Mouse (Mus musculus) midbrain, embryonic 15.5 days (tissue): ENCODE results near the gene Il10. TPM values are rescaled to one million over a fixed set of nuclear protein-coding genes. Genes with fewer than 3 reads are reported as not detected.

Experiments
- ATAC-seq: fragments of 200-750 bp; cut with Nextera tagmentation; replicated peaks from 2 replicates; pipeline ENCODE4 v1.8.0; 2017; ENCODE audit warnings: moderate TSS enrichment
- H3K27ac ChIP-seq: fragments of 300-500 bp; sonication (generic); 2 replicates; pipeline ENCODE4 v1.5.1; 2015; ENCODE audit warnings: mild to moderate bottlenecking, inconsistent platforms
- H3K27me3 ChIP-seq: fragments of 300-500 bp; sonication (generic); replicated peaks from 2 replicates; pipeline ENCODE4 v1.6.1; 2015; ENCODE audit warnings: inconsistent platforms
- H3K36me3 ChIP-seq: fragments of 300-500 bp; sonication (generic); replicated peaks from 2 replicates; pipeline ENCODE4 v1.6.1; 2015; ENCODE audit warnings: inconsistent platforms
- H3K4me1 ChIP-seq: fragments of 300-500 bp; sonication (generic); 2 replicates; pipeline ENCODE4 v1.6.1; 2015; ENCODE audit warnings: inconsistent platforms
- H3K4me2 ChIP-seq: fragments of 300-500 bp; sonication (generic); 2 replicates; pipeline ENCODE4 v1.6.1; 2015; ENCODE audit warnings: inconsistent platforms, mild to moderate bottlenecking, moderate library complexity
- H3K4me3 ChIP-seq: fragments of 300-500 bp; sonication (generic); 2 replicates; pipeline ENCODE4 v1.5.1; 2015; ENCODE audit warnings: mild to moderate bottlenecking, inconsistent platforms
- H3K9ac ChIP-seq: fragments of 300-500 bp; sonication (generic); 2 replicates; pipeline ENCODE4 v1.6.1; 2015; ENCODE audit warnings: mild to moderate bottlenecking, inconsistent platforms
- H3K9me3 ChIP-seq: fragments of 300-500 bp; sonication (generic); 2 replicates; pipeline ENCODE4 v1.6.1; 2016; ENCODE audit warnings: inconsistent platforms
- WGBS: fragments of 180-500 bp; shearing (Covaris S2); methylation state at CpG from one replicate; pipeline ENCODE4 v1.1.7; 2015; ENCODE audit warnings: mixed read lengths; 5-methylcytosine and 5-hydroxymethylcytosine counted together
- polyA plus RNA-seq: library from polyadenylated mRNA; unstranded; fragments of >200 nt; fragmentation: Nextera tagmentation; extraction: Ambion mirVana; gene quantifications from 2 replicates; pipeline ENCODE4 v1.2.1, GENCODE M21; 2015

The Il10 gene
- polyA plus RNA-seq, 1 experiment from 2014 or later = not detected

DNA sequence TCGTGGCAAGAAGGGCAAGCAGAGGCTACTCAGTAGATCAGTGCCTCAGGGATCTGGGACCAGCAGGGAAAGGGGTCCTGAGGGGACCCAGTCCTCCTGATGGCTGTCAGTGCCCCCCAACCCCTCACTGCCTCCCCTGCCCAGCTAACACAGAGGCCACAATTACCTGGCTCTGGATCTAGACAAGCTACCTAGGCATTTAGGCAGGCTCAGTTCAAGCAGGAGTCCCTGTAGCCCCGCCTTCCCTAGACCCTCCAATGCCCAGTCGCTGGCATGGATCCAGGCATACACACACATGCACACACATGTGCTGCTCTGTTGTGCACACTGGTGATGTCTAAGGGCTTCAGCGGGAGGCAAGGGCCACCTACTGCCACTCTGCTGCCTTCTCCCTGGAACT is 34.6 kb downstream of the Il10 start:
- Histone ChIP-seq H3K9me3 (no peaks in the 10 kb centered on the region), H3K27me3 (no peaks in the 10 kb centered on the region), H3K27ac (no peak overlapping the region), H3K36me3 (peaks cover 20% of the 10 kb centered on the region; the same call in 1 of the 2 replicates), H3K9ac (no peak overlapping the region), H3K4me3 (no peak overlapping the region), H3K4me1 (peaks cover 19% of the 10 kb centered on the region), H3K4me2 (no peak overlapping the region)
- WGBS = 91% methylated on average over 4 of the region's 4 CpGs
- ATAC-seq = no peak

DNA sequence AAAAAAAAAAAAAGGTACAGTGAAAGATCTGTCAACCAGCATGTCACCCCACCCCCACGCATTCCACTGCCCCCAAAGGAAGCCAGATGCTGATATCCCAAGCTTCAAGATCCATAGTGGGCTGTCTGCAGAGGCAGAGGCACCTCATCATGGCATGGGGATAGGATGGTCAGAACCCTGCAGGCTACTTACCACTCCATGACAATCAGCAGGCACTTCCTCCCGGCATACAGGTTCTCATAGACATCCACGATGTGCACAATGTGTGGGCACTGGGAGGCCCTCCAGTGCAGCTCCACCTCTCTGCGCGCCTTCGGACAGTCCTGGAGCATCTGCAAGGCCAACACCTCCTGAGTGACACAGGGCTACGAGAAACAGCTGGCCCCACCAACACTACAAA is 38.8 kb downstream of the Il10 start:
- Histone ChIP-seq H3K36me3 (peaks cover 20% of the 10 kb centered on the region; the same call in 1 of the 2 replicates), H3K9ac (no peak overlapping the region), H3K4me3 (no peak overlapping the region), H3K9me3 (no peaks in the 10 kb centered on the region), H3K27me3 (no peaks in the 10 kb centered on the region), H3K4me1 (peaks cover 33% of the 10 kb centered on the region), H3K4me2 (no peak overlapping the region), H3K27ac (no peak overlapping the region)
- 89% methylated on average over 7 of the region's 7 CpGs for WGBS
- ATAC-seq = no peak

DNA sequence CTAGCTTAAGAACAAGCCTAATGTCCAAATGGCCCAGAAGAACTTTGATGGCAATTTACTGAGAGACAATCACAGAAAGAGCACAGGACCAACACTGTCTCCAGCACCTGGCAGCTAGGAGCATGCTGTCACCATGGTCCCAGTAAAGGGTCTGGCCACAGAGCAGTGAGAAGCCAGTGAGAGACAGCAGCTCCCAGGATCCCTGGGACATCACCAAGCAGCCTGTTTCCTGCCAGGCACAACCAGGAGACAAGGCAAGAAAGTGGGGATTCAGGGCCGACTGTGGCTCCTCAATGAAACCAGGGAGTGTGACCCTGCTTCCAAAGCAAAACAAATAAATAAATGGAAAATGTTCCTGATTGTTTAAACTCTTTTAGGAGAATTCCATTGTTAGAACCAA is 39.8 kb downstream of the Il10 start:
- H3K9me3 ChIP-seq = no peaks in the 10 kb centered on the region
- no peak overlapping the region for H3K27ac ChIP-seq
- peaks cover 18% of the 10 kb centered on the region; the same call in 1 of the 2 replicates for H3K36me3 ChIP-seq
- no peak for ATAC-seq
- H3K4me1 ChIP-seq = peaks cover 33% of the 10 kb centered on the region
- no peak overlapping the region for H3K4me3 ChIP-seq
- no peak overlapping the region for H3K4me2 ChIP-seq
- 47% methylated on average over 1 of the region's 1 CpGs for WGBS
- H3K27me3 ChIP-seq = no peaks in the 10 kb centered on the region
- no peak overlapping the region for H3K9ac ChIP-seq

DNA sequence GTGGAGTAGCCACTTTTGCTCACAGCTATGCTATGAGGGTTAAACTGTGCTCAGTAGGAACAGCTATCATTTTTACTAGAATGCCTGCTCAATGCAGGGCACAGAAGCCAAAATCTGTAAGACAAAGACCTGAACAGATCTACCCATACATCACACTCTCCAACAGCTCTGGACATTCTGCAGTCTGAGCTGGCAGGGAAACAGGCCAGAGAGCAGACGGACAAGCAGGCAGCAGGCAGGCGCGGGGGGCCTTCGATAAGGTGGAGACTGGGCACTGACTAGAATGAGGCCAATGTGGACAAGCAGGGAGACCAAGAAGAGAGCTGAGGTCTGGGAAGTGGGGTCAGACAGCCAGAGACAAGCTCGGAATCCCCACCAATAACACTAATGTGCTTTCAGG is 40.2 kb downstream of the Il10 start:
- H3K27ac ChIP-seq = no peak overlapping the region
- ATAC-seq = no peak
- H3K4me1 ChIP-seq = peaks cover 35% of the 10 kb centered on the region
- peaks cover 13% of the 10 kb centered on the region; the same call in 1 of the 2 replicates for H3K36me3 ChIP-seq
- no peak overlapping the region for H3K9ac ChIP-seq
- H3K27me3 ChIP-seq = no peaks in the 10 kb centered on the region
- H3K4me3 ChIP-seq = no peak overlapping the region
- 81% methylated on average over 5 of the region's 5 CpGs for WGBS
- H3K4me2 ChIP-seq = no peak overlapping the region
- H3K9me3 ChIP-seq = no peaks in the 10 kb centered on the region

DNA sequence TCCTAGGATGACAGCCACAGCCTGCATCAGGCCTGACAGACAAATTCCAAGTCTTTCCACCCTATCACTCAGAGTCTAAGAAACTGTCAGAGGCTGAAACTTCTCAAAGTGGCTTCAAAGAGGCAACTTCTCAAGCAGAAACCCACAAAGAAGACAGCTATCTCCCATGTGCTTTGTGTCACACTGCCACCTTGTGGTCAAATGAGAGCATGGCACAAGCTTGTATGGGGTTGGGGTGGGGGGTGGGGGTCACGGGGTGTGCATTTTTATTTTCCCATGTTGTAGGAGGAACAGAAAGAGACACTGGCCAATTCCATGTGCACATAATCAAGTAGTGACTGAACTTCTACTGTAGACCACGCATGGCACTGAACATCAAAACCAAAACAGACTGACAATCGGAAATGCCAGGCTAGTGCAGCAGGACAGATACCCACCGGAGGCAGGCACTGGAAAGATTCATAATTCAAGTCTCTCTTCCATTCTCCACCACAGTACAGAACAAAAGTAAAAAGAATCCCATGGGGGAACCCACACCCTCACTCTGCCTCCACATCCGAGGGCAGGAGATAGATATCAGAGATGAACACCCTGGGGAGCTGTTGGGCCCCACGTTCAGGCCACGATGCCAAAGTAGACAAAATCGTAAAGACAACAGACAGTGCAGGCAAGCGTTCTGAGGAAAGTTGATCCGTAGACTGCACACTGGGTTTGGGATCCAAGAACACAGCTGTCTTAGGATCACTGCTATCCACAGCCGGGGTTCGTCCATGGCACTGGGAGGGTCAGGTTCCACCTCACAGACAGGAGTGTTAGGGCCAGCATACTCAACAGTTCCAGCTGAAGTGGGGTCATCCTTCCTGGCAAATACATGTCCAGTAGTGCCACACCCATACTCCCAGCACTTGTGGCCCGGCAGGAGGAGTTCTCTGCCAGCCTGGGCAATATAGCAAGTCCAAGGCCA is 40.9 kb downstream of the Il10 start:
- H3K36me3 ChIP-seq = 0 out of 2 replicates have a peak, but pooled peaks cover 7% of the 10 kb centered on the region
- 63% methylated on average over 13 of the region's 13 CpGs for WGBS
- H3K9me3 ChIP-seq = no peaks in the 10 kb centered on the region
- H3K27ac ChIP-seq = no peak overlapping the region
- H3K4me1 ChIP-seq = peaks cover 35% of the 10 kb centered on the region
- no peak overlapping the region for H3K9ac ChIP-seq
- no peak overlapping the region for H3K4me2 ChIP-seq
- no peak overlapping the region for H3K4me3 ChIP-seq
- H3K27me3 ChIP-seq = no peaks in the 10 kb centered on the region
- ATAC-seq = peak; percentile 32; the same call in 1 of the 2 replicates

DNA sequence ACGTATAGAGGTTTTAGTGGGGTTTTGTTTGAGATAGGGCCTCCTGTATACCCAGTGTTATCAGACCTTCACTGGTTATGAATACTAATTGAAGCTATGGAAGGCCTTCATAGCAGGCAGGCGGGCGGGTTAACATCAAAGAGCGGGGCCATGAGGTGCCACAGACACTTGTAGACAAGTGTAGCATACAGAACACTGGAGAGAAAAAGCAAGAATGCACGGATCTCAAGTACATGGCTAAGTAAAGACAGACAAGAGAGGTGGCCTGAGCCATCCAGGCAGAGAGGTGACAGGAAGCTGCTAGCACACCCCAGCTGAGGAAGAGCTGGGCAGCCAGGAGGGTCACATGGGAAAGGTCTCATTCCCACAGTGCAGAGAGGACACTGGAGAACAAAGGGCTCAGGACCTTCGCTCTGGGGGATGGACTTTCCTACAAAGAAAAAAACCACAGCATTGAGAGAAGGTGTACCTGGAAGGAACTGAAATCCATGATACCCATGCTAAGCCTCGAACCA is 42.2 kb downstream of the Il10 start:
- H3K9ac ChIP-seq = no peak overlapping the region
- 75% methylated on average over 7 of the region's 7 CpGs for WGBS

DNA sequence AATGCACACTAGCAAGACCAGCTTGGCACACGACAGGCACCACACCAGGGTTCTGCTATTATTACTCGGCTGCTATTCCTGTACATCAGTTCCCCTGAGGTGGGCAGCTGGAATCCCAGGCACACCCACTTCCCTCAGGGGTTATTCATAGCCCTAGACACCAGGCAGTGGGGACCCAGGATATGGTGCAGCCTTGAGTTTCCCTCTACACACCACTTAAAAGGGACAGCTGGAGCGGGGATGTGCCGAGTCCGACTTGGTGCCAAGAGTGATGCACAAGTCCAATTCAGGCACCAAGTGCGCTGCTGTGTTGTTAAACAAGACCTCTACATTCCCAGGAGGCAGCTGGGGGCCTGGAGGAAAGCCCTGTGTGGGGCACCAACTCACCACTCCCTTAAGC is 43.2 kb downstream of the Il10 start:
- no peak overlapping the region for H3K4me3 ChIP-seq
- no peak overlapping the region for H3K9ac ChIP-seq
- H3K9me3 ChIP-seq = no peaks in the 10 kb centered on the region
- H3K4me1 ChIP-seq = peaks cover 35% of the 10 kb centered on the region
- no peaks in the 10 kb centered on the region for H3K36me3 ChIP-seq
- no peak for ATAC-seq
- H3K4me2 ChIP-seq = no peak overlapping the region
- H3K27me3 ChIP-seq = no peaks in the 10 kb centered on the region
- H3K27ac ChIP-seq = peak overlapping the region; percentile 14; the same call in 1 of the 2 replicates
- WGBS = 63% methylated on average over 6 of the region's 6 CpGs

More for the DNA sequence above, 42.2 kb downstream of the Il10 start:
- Histone ChIP-seq H3K36me3 (0 out of 2 replicates have a peak, but pooled peaks cover 7% of the 10 kb centered on the region), H3K4me2 (no peak overlapping the region), H3K9me3 (no peaks in the 10 kb centered on the region), H3K4me1 (peaks cover 35% of the 10 kb centered on the region), H3K4me3 (no peak overlapping the region), H3K27ac (no peak overlapping the region), H3K27me3 (no peaks in the 10 kb centered on the region)
- no peak for ATAC-seq

DNA sequence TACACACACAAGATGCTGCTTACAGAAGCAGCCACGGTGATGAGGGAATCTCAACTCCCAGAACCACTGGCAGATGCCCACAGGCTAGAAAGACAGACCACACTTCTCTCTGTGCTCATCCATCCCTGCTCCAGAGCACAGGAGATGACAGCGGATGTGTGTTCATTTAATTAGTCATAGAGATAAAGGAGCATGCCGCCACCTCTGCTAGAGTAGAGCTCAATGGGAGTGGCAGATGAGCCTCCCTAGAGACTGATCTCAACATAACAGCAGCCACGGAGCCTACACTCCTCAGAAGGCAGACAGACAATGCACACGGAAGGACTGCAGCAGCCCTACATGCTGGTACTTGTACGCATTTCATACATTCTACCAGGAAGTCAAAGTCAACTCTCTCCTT is 44.6 kb downstream of the Il10 start:
- no peak overlapping the region for H3K4me3 ChIP-seq
- ATAC-seq = peak; percentile 59; the same call in 1 of the 2 replicates
- no peak overlapping the region for H3K4me2 ChIP-seq
- 35% methylated on average over 6 of the region's 6 CpGs for WGBS
- H3K27ac ChIP-seq = 0 out of 2 replicates have a peak overlapping the region, but pooled peaks have one; percentile 6
- no peaks in the 10 kb centered on the region for H3K27me3 ChIP-seq
- no peaks in the 10 kb centered on the region for H3K36me3 ChIP-seq
- H3K4me1 ChIP-seq = peaks cover 29% of the 10 kb centered on the region
- no peak overlapping the region for H3K9ac ChIP-seq
- H3K9me3 ChIP-seq = no peaks in the 10 kb centered on the region

DNA sequence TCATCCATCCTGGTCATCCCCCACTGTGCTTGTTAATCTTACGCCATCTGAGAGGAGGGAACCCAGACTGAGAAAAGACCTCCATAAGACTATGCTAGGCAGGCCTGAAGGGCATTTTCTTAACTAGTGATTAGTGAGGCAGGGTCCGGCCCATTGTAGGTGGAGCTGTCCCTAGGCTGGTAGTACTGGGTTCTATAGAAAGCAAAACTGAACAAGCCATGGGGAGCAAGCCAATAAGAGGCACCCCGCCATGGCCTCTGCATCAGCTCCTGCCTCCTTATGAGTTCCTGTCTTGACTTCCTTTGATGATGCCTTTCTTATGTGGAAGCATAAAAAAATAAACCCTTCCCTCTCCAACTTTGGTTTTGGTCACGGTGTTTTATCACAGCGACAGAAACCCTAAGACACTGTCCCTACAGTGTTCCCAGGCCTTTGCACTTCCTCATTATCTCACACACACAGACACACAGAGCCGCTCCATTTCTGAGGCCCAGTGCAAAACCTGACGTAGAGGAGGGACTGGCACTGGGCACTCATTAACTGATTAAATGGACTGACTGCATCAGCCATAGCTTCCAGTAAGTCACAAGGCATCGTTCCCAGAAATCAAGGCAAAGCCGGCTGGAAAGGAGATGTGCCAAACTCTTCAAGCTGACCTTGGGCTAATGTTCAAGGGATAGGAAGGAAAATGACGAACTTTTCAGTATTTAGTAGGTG is 48.5 kb downstream of the Il10 start:
- H3K4me2 ChIP-seq = no peak overlapping the region
- H3K27ac ChIP-seq = no peak overlapping the region
- no peak overlapping the region for H3K9ac ChIP-seq
- H3K9me3 ChIP-seq = no peaks in the 10 kb centered on the region
- H3K27me3 ChIP-seq = no peaks in the 10 kb centered on the region
- no peak overlapping the region for H3K4me3 ChIP-seq
- no peak for ATAC-seq
- H3K36me3 ChIP-seq = no peaks in the 10 kb centered on the region
- WGBS = 85% methylated on average over 10 of the region's 10 CpGs
- H3K4me1 ChIP-seq = peaks cover 6% of the 10 kb centered on the region; the same call in 1 of the 2 replicates

DNA sequence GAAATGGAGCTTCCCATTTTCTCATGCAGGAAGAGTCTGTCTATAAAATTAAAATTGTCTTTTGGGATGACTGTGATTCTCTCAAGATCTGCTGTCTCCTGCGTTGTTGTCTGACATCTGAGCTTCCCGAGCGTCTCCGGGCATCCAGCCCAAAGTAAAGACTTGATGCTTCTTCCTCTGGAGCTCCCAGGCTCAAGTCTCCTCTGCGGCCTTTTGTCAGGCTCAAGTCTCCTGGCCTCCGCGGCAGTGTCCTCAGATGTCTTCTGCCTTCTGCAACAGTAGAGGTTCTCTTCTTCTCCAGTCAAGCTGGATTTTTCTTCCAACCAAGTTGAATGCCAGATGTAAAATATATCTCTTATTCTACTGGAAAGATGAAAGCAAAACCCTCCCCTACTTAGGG is 49.4 kb downstream of the Il10 start:
- Histone ChIP-seq H3K4me2 (no peak overlapping the region), H3K4me3 (no peak overlapping the region), H3K36me3 (no peaks in the 10 kb centered on the region), H3K27me3 (no peaks in the 10 kb centered on the region), H3K9me3 (no peaks in the 10 kb centered on the region), H3K27ac (no peak overlapping the region), H3K9ac (no peak overlapping the region), H3K4me1 (peaks cover 11% of the 10 kb centered on the region)
- 90% methylated on average over 7 of the region's 7 CpGs for WGBS
- ATAC-seq = no peak

DNA sequence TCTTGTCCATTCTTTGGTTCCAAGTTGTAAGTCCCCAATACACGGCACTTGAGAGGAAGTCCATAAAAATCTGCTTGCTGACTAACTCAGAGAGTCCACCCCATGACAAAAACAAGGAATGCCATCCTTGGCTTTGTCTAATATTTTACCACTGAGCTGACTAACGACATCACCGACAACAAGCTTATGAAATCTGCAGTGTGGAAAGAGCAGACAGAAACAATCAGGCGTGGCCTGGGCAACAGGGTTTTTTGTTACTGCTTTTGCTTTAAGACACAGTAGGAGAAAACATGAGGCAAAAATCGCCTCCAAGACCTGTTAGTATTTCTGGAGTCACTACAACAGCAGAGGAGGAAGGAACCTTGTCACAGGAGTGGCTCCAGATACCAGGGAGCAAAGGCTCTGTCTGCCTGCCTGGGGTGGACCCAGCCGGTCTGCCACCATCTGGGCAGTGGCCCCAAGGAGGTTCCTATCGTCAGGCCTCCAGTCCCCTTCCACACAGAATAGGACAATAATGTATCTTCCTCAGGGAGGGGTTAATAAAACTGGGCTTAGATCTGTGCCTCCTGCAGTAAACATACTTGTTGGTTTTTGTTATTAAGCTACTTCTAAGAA is 52.8 kb downstream of the Il10 start:
- 85% methylated on average over 7 of the region's 7 CpGs for WGBS
- no peaks in the 10 kb centered on the region for H3K36me3 ChIP-seq
- no peak overlapping the region for H3K9ac ChIP-seq
- no peaks in the 10 kb centered on the region for H3K27me3 ChIP-seq
- H3K27ac ChIP-seq = no peak overlapping the region
- no peak overlapping the region for H3K4me3 ChIP-seq
- no peak for ATAC-seq
- peaks cover 28% of the 10 kb centered on the region for H3K4me1 ChIP-seq
- no peaks in the 10 kb centered on the region for H3K9me3 ChIP-seq
- no peak overlapping the region for H3K4me2 ChIP-seq

DNA sequence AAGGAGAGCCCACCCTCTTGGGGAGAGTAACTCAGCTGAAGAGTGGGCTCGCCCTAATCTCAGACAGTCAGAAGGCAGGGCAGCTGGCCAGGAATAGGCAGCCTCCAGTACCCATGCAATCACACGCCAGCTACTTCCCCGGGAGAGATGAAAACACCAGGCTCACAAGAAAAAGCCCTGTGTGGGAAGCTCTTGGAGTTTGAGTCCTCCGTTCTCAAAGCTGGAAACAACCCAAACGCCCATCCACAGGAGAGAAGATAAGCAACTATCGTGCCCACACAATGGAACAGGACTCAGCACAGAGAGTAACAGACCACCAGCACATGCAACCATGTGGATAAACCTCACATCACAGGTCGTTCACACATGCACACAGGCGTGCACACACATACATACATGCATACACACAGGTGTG is 54.9 kb downstream of the Il10 start:
- Histone ChIP-seq H3K4me1 (peaks cover 42% of the 10 kb centered on the region), H3K4me2 (no peak overlapping the region), H3K36me3 (no peaks in the 10 kb centered on the region), H3K9ac (no peak overlapping the region), H3K9me3 (no peaks in the 10 kb centered on the region), H3K27ac (peak overlapping the region; percentile 43; the same call in 1 of the 2 replicates), H3K27me3 (no peaks in the 10 kb centered on the region), H3K4me3 (no peak overlapping the region)
- ATAC-seq = peak; percentile 66
- WGBS = 60% methylated on average over 8 of the region's 8 CpGs
